Mouse (Mus musculus) olfactory bulb, adult 2 months (tissue): ENCODE data around the gene Rere. TPM values are rescaled to one million over a fixed set of nuclear protein-coding genes. Genes with fewer than 3 reads are reported as not detected.
"Not testable (repeated sequence)": the region's sequence is repeated elsewhere in the genome, so short reads cannot be mapped to it uniquely, and the experiment has no call there.

ENCODE experiments used
- H3K27ac ChIP-seq: fragments of 200-500 bp; 2 replicates; pipeline ENCODE4 v1.5.1; 2012; ENCODE audit warnings: low read depth, low read length; ENCODE audit not compliant: insufficient read depth
- H3K4me1 ChIP-seq: fragments of 200-500 bp; 2 replicates; pipeline ENCODE4 v1.6.1; 2012; ENCODE audit warnings: low read length; ENCODE audit not compliant: control insufficient read depth, insufficient read depth
- H3K4me3 ChIP-seq: fragments of 200-500 bp; 2 replicates; pipeline ENCODE4 v1.5.1; 2012; ENCODE audit warnings: mild to moderate bottlenecking, low read depth, low read length, moderate library complexity; ENCODE audit not compliant: insufficient read depth
- CTCF ChIP-seq: fragments of 200-500 bp; IDR thresholded peaks from 2 replicates; pipeline ENCODE4 v1.5.1; 2012; ENCODE audit warnings: low read depth, mild to moderate bottlenecking, low read length, moderate library complexity; ENCODE audit not compliant: insufficient read depth
- POLR2A ChIP-seq: fragments of 200-500 bp; IDR thresholded peaks from 2 replicates; pipeline ENCODE4 v1.6.1; 2012; ENCODE audit warnings: mild to moderate bottlenecking, low read depth, low read length, moderate library complexity; ENCODE audit not compliant: insufficient read depth
- WGBS: fragments of 180-500 bp; shearing (Covaris S2); methylation state at CpG from one replicate; pipeline ENCODE4 v1.1.7; 2018; 5-methylcytosine and 5-hydroxymethylcytosine counted together
- polyA plus RNA-seq: library from polyadenylated mRNA; stranded (reverse); fragments of >200 nt; gene quantifications from 2 replicates; pipeline ENCODE4 v1.2.4, GENCODE M21; 2012; ENCODE audit warnings: low replicate concordance; ENCODE audit not compliant: missing spikeins, insufficient read depth, insufficient read length

Rere gene
- polyA plus RNA-seq, 1 experiment: 288 TPM

- WGBS: 73% methylated on average over 4 of the region's 4 CpGs
Observed at GRCm38 (mm10) chr4:150473437-150474070, 192.1 kb downstream of the Rere start.

GRCm38 (mm10) chr4:150474086-150474485 is 192.6 kb downstream of the Rere start:
- H3K4me3 ChIP-seq: no peak overlapping the region

More at GRCm38 (mm10) chr4:150473437-150474070, 192.1 kb downstream of the Rere start:
- Histone ChIP-seq H3K4me3 (no peak overlapping the region), H3K4me1 (peaks cover 2% of the 10 kb centered on the region; the same call in 1 of the 2 replicates), H3K27ac (no peak overlapping the region)
- TF ChIP-seq POLR2A (no peak), CTCF (no peak)

GRCm38 (mm10) chr4:150476258-150476657 is 194.8 kb downstream of the Rere start:
- peaks cover 2% of the 10 kb centered on the region; the same call in 1 of the 2 replicates for H3K4me1 ChIP-seq
- 38% methylated on average over 5 of the region's 5 CpGs for WGBS

More at GRCm38 (mm10) chr4:150474086-150474485, 192.6 kb downstream of the Rere start:
- TF ChIP-seq CTCF (no peak), POLR2A (no peak)
- WGBS: 52% methylated on average over 7 of the region's 7 CpGs
- Histone ChIP-seq H3K27ac (no peak overlapping the region), H3K4me1 (peaks cover 2% of the 10 kb centered on the region; the same call in 1 of the 2 replicates)

GRCm38 (mm10) chr4:150478006-150478405 is 196.6 kb downstream of the Rere start:
- Histone ChIP-seq H3K4me3 (no peak overlapping the region), H3K4me1 (peaks cover 2% of the 10 kb centered on the region; the same call in 1 of the 2 replicates), H3K27ac (no peak overlapping the region)
- 95% methylated on average over 6 of the region's 6 CpGs for WGBS
- TF ChIP-seq POLR2A (no peak), CTCF (no peak)

More at GRCm38 (mm10) chr4:150476258-150476657, 194.8 kb downstream of the Rere start:
- H3K27ac ChIP-seq: no peak overlapping the region
- H3K4me3 ChIP-seq: no peak overlapping the region
- TF ChIP-seq CTCF: no peak

GRCm38 (mm10) chr4:150483081-150483480 is 201.6 kb downstream of the Rere start:
- H3K27ac ChIP-seq, H3K4me3 ChIP-seq, H3K4me1 ChIP-seq: not testable (repeated sequence)
- WGBS: 94% methylated on average over 5 of the region's 5 CpGs

- WGBS: 35% methylated on average over 2 of the region's 2 CpGs
- no peak for TF ChIP-seq CTCF
- TF ChIP-seq POLR2A: no peak
- no peak overlapping the region for H3K4me3 ChIP-seq
- H3K27ac ChIP-seq: no peak overlapping the region
- H3K4me1 ChIP-seq: peaks cover 10% of the 10 kb centered on the region
Observed at GRCm38 (mm10) chr4:150486097-150486496, 204.7 kb downstream of the Rere start.

- TF ChIP-seq POLR2A: no peak
- TF ChIP-seq CTCF: no peak
- WGBS: 66% methylated on average over 5 of the region's 5 CpGs
- Histone ChIP-seq H3K4me3 (no peak overlapping the region), H3K4me1 (peaks cover 10% of the 10 kb centered on the region), H3K27ac (no peak overlapping the region)
Observed at GRCm38 (mm10) chr4:150487109-150487508, 205.7 kb downstream of the Rere start.

- peaks cover 10% of the 10 kb centered on the region for H3K4me1 ChIP-seq
- peak overlapping the region; percentile 49 for H3K4me3 ChIP-seq
- TF ChIP-seq POLR2A: no peak
- no peak for TF ChIP-seq CTCF
- WGBS: 4% methylated on average over 12 of the region's 12 CpGs
- H3K27ac ChIP-seq: peak overlapping the region; percentile 86
Observed at GRCm38 (mm10) chr4:150488096-150488748, 206.8 kb downstream of the Rere start.

GRCm38 (mm10) chr4:150488767-150489166 is 207.3 kb downstream of the Rere start:
- H3K4me1 ChIP-seq: peaks cover 12% of the 10 kb centered on the region
- H3K27ac ChIP-seq: peak overlapping the region; percentile 86
- WGBS: 3% methylated on average over 4 of the region's 4 CpGs
- H3K4me3 ChIP-seq: peak overlapping the region; percentile 49
- TF ChIP-seq POLR2A (no peak), CTCF (no peak)

GRCm38 (mm10) chr4:150490050-150490449 is 208.6 kb downstream of the Rere start:
- no peak overlapping the region for H3K4me3 ChIP-seq
- no peak for TF ChIP-seq POLR2A
- TF ChIP-seq CTCF: no peak
- H3K4me1 ChIP-seq: peaks cover 14% of the 10 kb centered on the region
- H3K27ac ChIP-seq: no peak overlapping the region; the same call in 1 of the 2 replicates
- 69% methylated on average over 6 of the region's 6 CpGs for WGBS
